Mouse (Mus musculus): ENCODE measurements around the gene Pitpna. TPM values are rescaled to one million over a fixed set of nuclear protein-coding genes. Genes with fewer than 3 reads are reported as not detected.

Pitpna gene
- 103 and 112 TPM in 2 replicates for polyA plus RNA-seq (2015; fragmentation: Nextera tagmentation; extraction: Ambion mirVana)

- peak; percentile 95 for DNase-seq (ENCODE audit: low spot score)
Measured at GRCm38 (mm10) chr11:75587493-75588284, at the start of gene Pitpna. Pitpna (plus strand) TSS chr11:75588097.

GRCm38 (mm10) chr11:75538184-75538969, 49.5 kb upstream of the Pitpna start:
- DNase-seq (ENCODE audit: low spot score) = no peak

- peak; percentile 45 for DNase-seq (ENCODE audit: low spot score)
Measured at GRCm38 (mm10) chr11:75538970-75539299, 49.0 kb upstream of the Pitpna start.

- DNase-seq (ENCODE audit: low spot score) = no peak
Measured at GRCm38 (mm10) chr11:75540209-75540608, 47.7 kb upstream of the Pitpna start.

GRCm38 (mm10) chr11:75540710-75541581, 47.0 kb upstream of the Pitpna start:
- peak; percentile 71 for DNase-seq (ENCODE audit: low spot score)

GRCm38 (mm10) chr11:75544713-75545112, 43.2 kb upstream of the Pitpna start:
- no peak for DNase-seq (ENCODE audit: low spot score)

GRCm38 (mm10) chr11:75546057-75546456, 41.8 kb upstream of the Pitpna start:
- DNase-seq (ENCODE audit: low spot score) = no peak

GRCm38 (mm10) chr11:75549658-75550111, 38.2 kb upstream of the Pitpna start:
- DNase-seq (ENCODE audit: low spot score) = no peak

- no peak for DNase-seq (ENCODE audit: low spot score)
Measured at GRCm38 (mm10) chr11:75550200-75550946, 37.5 kb upstream of the Pitpna start.

GRCm38 (mm10) chr11:75551321-75551720, 36.6 kb upstream of the Pitpna start:
- DNase-seq (ENCODE audit: low spot score) = no peak

- no peak for DNase-seq (ENCODE audit: low spot score)
Measured at GRCm38 (mm10) chr11:75551961-75552441, 35.9 kb upstream of the Pitpna start.

GRCm38 (mm10) chr11:75552906-75553482, 34.9 kb upstream of the Pitpna start:
- no peak for DNase-seq (ENCODE audit: low spot score)

- peak; percentile 38 for DNase-seq (ENCODE audit: low spot score)
Measured at GRCm38 (mm10) chr11:75556006-75556405, 31.9 kb upstream of the Pitpna start.

- no peak for DNase-seq (ENCODE audit: low spot score)
Measured at GRCm38 (mm10) chr11:75557142-75557541, 30.8 kb upstream of the Pitpna start.

- peak; percentile 70 for DNase-seq (ENCODE audit: low spot score)
Measured at GRCm38 (mm10) chr11:75558101-75558500, 29.8 kb upstream of the Pitpna start.

- DNase-seq (ENCODE audit: low spot score) = peak; percentile 51
Measured at GRCm38 (mm10) chr11:75559870-75560504, 27.9 kb upstream of the Pitpna start.

GRCm38 (mm10) chr11:75560530-75561409, 27.1 kb upstream of the Pitpna start:
- peak; percentile 93 for DNase-seq (ENCODE audit: low spot score)

GRCm38 (mm10) chr11:75561410-75561791, 26.5 kb upstream of the Pitpna start:
- no peak for DNase-seq (ENCODE audit: low spot score)

GRCm38 (mm10) chr11:75562840-75563239, 25.1 kb upstream of the Pitpna start:
- no peak for DNase-seq (ENCODE audit: low spot score)
